Mouse (Mus musculus) midbrain, postnatal 0 days (tissue): ENCODE measurements at regions not wholly inside any gene's neighbourhood (a gene's known extent, or its start where the extent isn't known, plus 50 kb on each side); places are given as distances from the start of the nearest gene placed in this dataset.

Experiments
- ATAC-seq: fragments of 200-750 bp; cut with Nextera tagmentation; 2 replicates; pipeline ENCODE4 v1.8.0; 2017; ENCODE audit warnings: moderate number of reproducible peaks, mild to moderate bottlenecking, moderate TSS enrichment, moderate library complexity; ENCODE audit not compliant: low FRiP score
- DNase-seq: peaks from one replicate; pipeline ENCODE4 v3.0.0-alpha.2; 2015; ENCODE audit warnings: low spot score
- H3K27ac ChIP-seq: fragments of 300-500 bp; sonication (generic); 2 replicates; pipeline ENCODE4 v1.5.1; 2014; ENCODE audit warnings: low read depth, mild to moderate bottlenecking, low read length, mixed read lengths
- H3K27me3 ChIP-seq: fragments of 300-500 bp; sonication (generic); 2 replicates; pipeline ENCODE4 v1.6.1; 2014; ENCODE audit warnings: low read length, control low read depth, mixed read lengths; ENCODE audit not compliant: insufficient read depth
- H3K36me3 ChIP-seq: fragments of 300-500 bp; sonication (generic); 2 replicates; pipeline ENCODE4 v1.6.1; 2014; ENCODE audit warnings: low read length, control low read depth, mixed read lengths; ENCODE audit not compliant: insufficient read depth
- H3K4me1 ChIP-seq: fragments of 300-500 bp; sonication (generic); 2 replicates; pipeline ENCODE4 v1.6.1; 2014; ENCODE audit warnings: mild to moderate bottlenecking, control low read depth, antibody characterized with exemption, low read length, mixed read lengths; ENCODE audit not compliant: insufficient read depth
- H3K4me2 ChIP-seq: fragments of 300-500 bp; sonication (generic); 2 replicates; pipeline ENCODE4 v1.6.1; 2014; ENCODE audit warnings: low read depth, mild to moderate bottlenecking, low read length, mixed read lengths; ENCODE audit not compliant: poor library complexity, severe bottlenecking
- H3K4me3 ChIP-seq: fragments of 300-500 bp; sonication (generic); 2 replicates; pipeline ENCODE4 v1.5.1; 2014; ENCODE audit warnings: low read depth, mild to moderate bottlenecking, low read length, moderate library complexity
- H3K9ac ChIP-seq: fragments of 300-500 bp; sonication (generic); replicated peaks from 2 replicates; pipeline ENCODE4 v1.6.1; 2014; ENCODE audit warnings: mild to moderate bottlenecking, low read length, moderate library complexity, mixed read lengths; ENCODE audit not compliant: poor library complexity, severe bottlenecking
- H3K9me3 ChIP-seq: fragments of 300-500 bp; sonication (generic); 2 replicates; pipeline ENCODE4 v1.6.1; 2016; ENCODE audit warnings: low read length, control low read depth
- CTCF ChIP-seq: IDR thresholded peaks from 2 replicates; pipeline ENCODE4 v1.5.1; 2016; ENCODE audit warnings: antibody characterized with exemption, mild to moderate bottlenecking
- WGBS: fragments of 180-500 bp; shearing (Covaris S2); extraction: QIAGEN DNeasy Blood & Tissue Kit; methylation state at CpG from one replicate; pipeline ENCODE4 v1.1.7; 2014; 5-methylcytosine and 5-hydroxymethylcytosine counted together

- ATAC-seq (no peak), DNase-seq (no peak)
- no peak for TF ChIP-seq CTCF
- Histone ChIP-seq H3K27me3 (no peaks in the 10 kb centered on the region), H3K4me2 (no peak overlapping the region), H3K4me3 (no peak overlapping the region), H3K9ac (no peak overlapping the region), H3K36me3 (no peaks in the 10 kb centered on the region), H3K9me3 (no peaks in the 10 kb centered on the region), H3K4me1 (no peaks in the 10 kb centered on the region), H3K27ac (no peak overlapping the region)
- WGBS, result 71% methylated on average over 3 of the region's 3 CpGs
Observed at GRCm38 (mm10) chr7:144999741-145000140, 60.0 kb upstream of the Ccnd1 start.

DNA sequence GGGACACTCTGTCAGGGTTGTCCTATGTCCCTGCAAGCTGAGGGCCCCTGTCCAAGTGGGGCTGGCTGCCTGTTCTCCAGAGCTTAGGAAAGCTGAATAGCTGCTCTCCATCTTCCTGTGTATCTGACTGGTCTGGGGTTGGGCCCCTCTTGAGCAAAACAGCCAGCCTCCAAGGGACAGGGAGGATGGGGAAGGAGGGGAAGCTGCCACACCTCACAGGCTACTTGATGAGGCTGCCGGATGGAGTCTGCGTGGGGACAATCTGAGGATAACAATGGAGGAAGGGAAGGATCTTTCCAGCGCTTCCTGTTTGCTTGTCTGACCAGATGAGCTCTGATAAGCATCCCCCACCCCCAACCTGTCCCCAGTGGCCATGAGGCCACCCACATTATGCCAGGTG, 57.1 kb upstream of the Ccnd1 start:
- 72% methylated on average over 3 of the region's 3 CpGs for WGBS
- H3K36me3 ChIP-seq, result no peaks in the 10 kb centered on the region
- no peak overlapping the region for H3K9ac ChIP-seq
- no peaks in the 10 kb centered on the region for H3K9me3 ChIP-seq
- H3K27ac ChIP-seq, result no peak overlapping the region
- H3K4me2 ChIP-seq, result no peak overlapping the region
- no peaks in the 10 kb centered on the region for H3K27me3 ChIP-seq
- ATAC-seq (no peak), DNase-seq (no peak)
- H3K4me3 ChIP-seq, result no peak overlapping the region
- TF ChIP-seq CTCF, result no peak
- no peaks in the 10 kb centered on the region for H3K4me1 ChIP-seq

- no peaks in the 10 kb centered on the region for H3K4me1 ChIP-seq
- no peaks in the 10 kb centered on the region for H3K36me3 ChIP-seq
- H3K27ac ChIP-seq, result no peak overlapping the region
- DNase-seq (no peak), ATAC-seq (no peak)
- H3K4me2 ChIP-seq, result no peak overlapping the region
- no peaks in the 10 kb centered on the region for H3K27me3 ChIP-seq
- no peaks in the 10 kb centered on the region for H3K9me3 ChIP-seq
- WGBS, result 77% methylated on average over 4 of the region's 4 CpGs
- TF ChIP-seq CTCF, result no peak
- H3K4me3 ChIP-seq, result no peak overlapping the region
- H3K9ac ChIP-seq, result no peak overlapping the region
Observed at GRCm38 (mm10) chr7:144994229-144994628, 54.5 kb upstream of the Ccnd1 start.

DNA sequence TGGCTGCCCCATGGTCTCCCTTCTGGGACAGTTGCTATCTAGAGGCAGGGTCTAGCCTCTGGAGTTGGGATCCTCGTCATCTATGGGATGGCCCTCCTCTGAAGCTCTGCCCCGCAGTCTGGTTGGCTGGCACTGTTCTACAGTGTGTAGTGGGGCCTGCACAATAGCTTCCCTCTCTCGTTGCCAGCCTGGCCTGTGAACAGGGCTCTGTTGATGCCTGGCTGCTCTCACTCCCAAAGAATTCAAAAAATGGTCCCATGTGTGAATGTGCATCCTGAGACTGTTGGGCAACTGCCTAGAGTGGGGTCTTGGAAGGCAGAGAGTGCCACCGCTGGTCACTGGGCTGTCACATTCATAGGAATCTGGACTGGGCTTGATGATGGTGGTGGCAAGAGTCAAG, 53.8 kb upstream of the Ccnd1 start:
- no peaks in the 10 kb centered on the region for H3K27me3 ChIP-seq
- DNase-seq, result peak; percentile 17
- H3K4me3 ChIP-seq, result no peak overlapping the region
- no peaks in the 10 kb centered on the region for H3K36me3 ChIP-seq
- TF ChIP-seq CTCF, result no peak
- no peak for ATAC-seq
- no peak overlapping the region for H3K4me2 ChIP-seq
- no peak overlapping the region for H3K9ac ChIP-seq
- WGBS, result 83% methylated on average over 4 of the region's 4 CpGs
- H3K9me3 ChIP-seq, result no peaks in the 10 kb centered on the region
- H3K27ac ChIP-seq, result no peak overlapping the region
- H3K4me1 ChIP-seq, result no peaks in the 10 kb centered on the region

- H3K27ac ChIP-seq, result no peak overlapping the region
- no peak for TF ChIP-seq CTCF
- H3K36me3 ChIP-seq, result no peaks in the 10 kb centered on the region
- no peak overlapping the region for H3K4me2 ChIP-seq
- H3K9ac ChIP-seq, result no peak overlapping the region
- H3K9me3 ChIP-seq, result no peaks in the 10 kb centered on the region
- whole genome bisulfite sequencing, result 91% methylated on average over 1 of the region's 1 CpGs
- H3K4me1 ChIP-seq, result no peaks in the 10 kb centered on the region
- no peak for DNase-seq
- H3K27me3 ChIP-seq, result no peaks in the 10 kb centered on the region
- no peak for ATAC-seq
- no peak overlapping the region for H3K4me3 ChIP-seq
Observed at GRCm38 (mm10) chr7:144991760-144992159, 52.0 kb upstream of the Ccnd1 start.
